Mouse (Mus musculus): ENCODE results near the gene Rnf31.

DNA sequence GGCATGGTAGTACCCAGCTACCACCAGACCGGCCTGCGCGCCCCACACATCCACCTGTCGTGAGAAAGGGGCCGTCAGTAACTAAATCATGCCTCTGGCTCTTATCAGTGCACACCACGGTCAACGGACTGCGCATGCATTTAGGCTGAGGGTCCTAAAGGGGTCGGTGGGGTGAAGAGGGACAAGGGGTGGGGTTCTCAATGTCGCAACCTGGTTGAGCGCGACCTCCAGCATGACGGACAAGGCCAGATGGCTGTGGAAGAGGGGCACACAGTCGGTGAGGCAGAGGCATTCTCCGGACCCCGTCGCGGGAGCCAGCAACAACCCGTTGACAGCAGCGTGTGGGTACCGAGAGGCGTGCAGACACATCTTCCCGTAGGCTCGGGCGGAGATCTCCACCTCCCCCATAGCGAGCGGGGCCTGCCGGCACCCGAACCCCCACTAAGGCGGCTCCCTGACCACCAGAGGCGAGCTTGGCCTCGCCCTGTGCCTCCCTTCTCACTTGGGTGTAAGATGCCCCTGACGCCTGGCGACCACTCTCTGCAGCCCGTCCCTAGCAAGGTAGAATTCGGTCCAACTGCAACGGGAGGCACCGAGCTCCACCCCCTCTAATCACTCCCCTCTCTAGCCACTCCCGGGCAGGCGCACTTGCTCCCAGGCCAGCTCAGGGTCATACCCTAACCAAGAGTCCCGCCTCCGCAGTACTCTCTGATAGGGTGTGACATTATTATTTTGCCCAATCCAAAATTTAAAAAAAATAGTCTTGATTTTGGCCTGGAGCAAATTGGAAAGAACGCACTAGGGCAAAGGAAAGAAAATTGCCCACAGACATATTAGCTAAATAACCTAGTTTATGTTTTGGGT is 6.6 kb upstream of the Rnf31 start, which contains the start of gene Emc9:
- TF ChIP-seq CTCF (IDR thresholded peaks at IDR 0.05; ENCODE audit: low read depth) = no peak
- no peak for TF ChIP-seq EP300 (optimal IDR thresholded peaks at IDR 0.05)

All from stomach, postnatal 0 days (tissue).